Mouse (Mus musculus): Measurements from ENCODE around the gene Ccdc141.
A peak's percentile ranks its signal among the peaks of the same experiment; 100 is the strongest.
"Not testable (repeated sequence)": the region's sequence is repeated elsewhere in the genome, so short reads cannot be mapped to it uniquely, and the experiment has no call there.

Ccdc141 gene

GRCm38 (mm10) chr2:77061871-77062270 lies 108.6 kb downstream of the Ccdc141 start:
- no peak for DNase-seq (ENCODE audit: low spot score)

GRCm38 (mm10) chr2:77059596-77059995 lies 110.8 kb downstream of the Ccdc141 start:
- peak; percentile 28 for DNase-seq (ENCODE audit: low spot score)

- no peak for DNase-seq (ENCODE audit: low spot score)
Observed at GRCm38 (mm10) chr2:77056367-77056766, 114.1 kb downstream of the Ccdc141 start.

- no peak for DNase-seq (ENCODE audit: low spot score)
Observed at GRCm38 (mm10) chr2:77042912-77043311, 127.5 kb downstream of the Ccdc141 start.

- no peak for DNase-seq (ENCODE audit: low spot score)
Observed at GRCm38 (mm10) chr2:77039683-77040082, 130.8 kb downstream of the Ccdc141 start.

GRCm38 (mm10) chr2:77039281-77039680 lies 131.2 kb downstream of the Ccdc141 start:
- DNase-seq (ENCODE audit: low spot score): no peak

GRCm38 (mm10) chr2:77037211-77037610 lies 133.2 kb downstream of the Ccdc141 start:
- DNase-seq (ENCODE audit: low spot score): no peak

GRCm38 (mm10) chr2:77034112-77034511 lies 136.3 kb downstream of the Ccdc141 start:
- DNase-seq (ENCODE audit: low spot score): no peak

- no peak for DNase-seq (ENCODE audit: low spot score)
Observed at GRCm38 (mm10) chr2:77033322-77034060, 136.9 kb downstream of the Ccdc141 start.

- DNase-seq (ENCODE audit: low spot score): no peak
Observed at GRCm38 (mm10) chr2:77020649-77021048, 149.8 kb downstream of the Ccdc141 start.

- DNase-seq (ENCODE audit: low spot score): no peak
Observed at GRCm38 (mm10) chr2:77017735-77018134, 152.7 kb downstream of the Ccdc141 start.

- not testable (repeated sequence) for DNase-seq (ENCODE audit: low spot score)
Observed at GRCm38 (mm10) chr2:77013449-77013848, 157.0 kb downstream of the Ccdc141 start.

GRCm38 (mm10) chr2:77011981-77012380 lies 158.5 kb downstream of the Ccdc141 start:
- DNase-seq (ENCODE audit: low spot score): no peak

- no peak for DNase-seq (ENCODE audit: low spot score)
Observed at GRCm38 (mm10) chr2:77007015-77007414, 163.4 kb downstream of the Ccdc141 start.

GRCm38 (mm10) chr2:77003148-77003547 lies 167.3 kb downstream of the Ccdc141 start:
- no peak for DNase-seq (ENCODE audit: low spot score)

- no peak for DNase-seq (ENCODE audit: low spot score)
Observed at GRCm38 (mm10) chr2:76998351-76998750, 172.1 kb downstream of the Ccdc141 start.

- DNase-seq (ENCODE audit: low spot score): no peak
Observed at GRCm38 (mm10) chr2:76992493-76993201, 177.8 kb downstream of the Ccdc141 start.

- DNase-seq (ENCODE audit: low spot score): no peak
Observed at GRCm38 (mm10) chr2:76987317-76987716, 183.1 kb downstream of the Ccdc141 start.

- no peak for DNase-seq (ENCODE audit: low spot score)
Observed at GRCm38 (mm10) chr2:76984384-76984783, 186.1 kb downstream of the Ccdc141 start.

- no peak for DNase-seq (ENCODE audit: low spot score)
Observed at GRCm38 (mm10) chr2:76983601-76984000, 186.8 kb downstream of the Ccdc141 start.

- DNase-seq (ENCODE audit: low spot score): no peak
Observed at GRCm38 (mm10) chr2:76982391-76983145, 187.9 kb downstream of the Ccdc141 start, which contains the start of gene Ttn. Ttn (minus strand) TSS chr2:76982547.

- no peak for DNase-seq (ENCODE audit: low spot score)
Observed at GRCm38 (mm10) chr2:76981717-76982116, 188.7 kb downstream of the Ccdc141 start.

- peak; percentile 69 for DNase-seq (ENCODE audit: low spot score)
Observed at GRCm38 (mm10) chr2:76980146-76980545, 190.3 kb downstream of the Ccdc141 start.

Data from testis, postnatal 14 days (tissue).